Mouse (Mus musculus): ENCODE measurements around the gene Irf1. TPM values are rescaled to one million over a fixed set of nuclear protein-coding genes. Genes with fewer than 3 reads are reported as not detected.
A peak's percentile ranks its signal among the peaks of the same experiment; 100 is the strongest.

Gene Irf1
- total and polyA plus RNA-seq, 3 experiments = 17.8 to 64.9 (median 23.6) TPM

DNA sequence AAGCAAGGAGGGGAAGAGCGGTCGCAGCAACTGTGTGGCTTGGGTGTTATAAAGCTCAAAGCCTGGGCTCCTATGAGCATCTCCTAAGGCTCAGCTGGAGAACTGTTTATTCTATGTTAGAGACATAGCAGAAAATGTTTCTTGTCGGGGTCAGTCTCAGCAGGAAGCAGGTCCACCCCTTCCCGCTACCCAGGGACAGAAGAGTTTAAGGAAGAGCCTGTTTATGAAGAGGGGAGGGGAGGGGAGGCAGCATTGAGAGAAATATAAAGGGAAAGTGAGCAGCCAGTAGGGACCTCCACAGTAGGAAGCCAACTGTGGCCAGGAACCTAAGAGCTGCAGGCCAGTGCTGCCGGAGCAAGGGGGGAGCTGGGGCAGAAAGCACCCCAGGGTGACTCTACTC lies 39.5 kb downstream of the Irf1 start:
- in situ Hi-C loops (cut with MboI; ENCODE audit: low pct_ligation_motif_present, low pct_unique_long_range_greater_than_20kb, low sequenced_read_pairs) = no loop called here
- H3K36me3 ChIP-seq (replicated peaks in 1 of 2; ENCODE audit: control insufficient read depth in 1 of 2, insufficient read depth in 1 of 2, low read length in 1 of 2) = no peaks in the 10 kb centered on the region
- H3K79me2 ChIP-seq (replicated peaks; ENCODE audit: control insufficient read depth, extremely low read depth, insufficient read depth, poor library complexity, severe bottlenecking) = no peaks in the 10 kb centered on the region
- no peak for TF ChIP-seq RAD21 (IDR thresholded peaks at IDR 0.05; ENCODE audit: low read depth, low read length)
- no peak for TF ChIP-seq ZC3H11A (IDR thresholded peaks at IDR 0.05; ENCODE audit: low read depth, low read length)
- no peak for TF ChIP-seq MXI1 (IDR thresholded peaks at IDR 0.05; ENCODE audit: low read depth, low read length)
- no peak for TF ChIP-seq UBTF (IDR thresholded peaks at IDR 0.05; ENCODE audit: low read depth, low read length)
- TF ChIP-seq TBP (conservative IDR thresholded peaks at IDR 0.05; ENCODE audit: low read depth, low read length) = no peak
- TF ChIP-seq SMC3 (IDR thresholded peaks at IDR 0.05; ENCODE audit: low read depth, low read length) = no peak
- no peak for TF ChIP-seq USF2 (conservative IDR thresholded peaks at IDR 0.05; ENCODE audit: low read depth, low read length)
- H3K27me3 ChIP-seq (replicated peaks) = no peaks in the 10 kb centered on the region
- no peak overlapping the region for H3K4me2 ChIP-seq (ENCODE audit: insufficient read depth, low read depth, poor library complexity, severe bottlenecking)
- H3K9ac ChIP-seq (ENCODE audit: insufficient read depth, low read depth) = no peak overlapping the region
- H3K27ac ChIP-seq (ENCODE audit: insufficient read depth, low read depth) = no peak overlapping the region
- H3K4me3 ChIP-seq (replicated peaks in 1 of 3; ENCODE audit: low read depth in 2 of 3, low read length in 2 of 3, poor library complexity in 1 of 3) = no peak overlapping the region
- dilution Hi-C loops (cut with MboI; ENCODE audit: extremely low pct_ligation_motif_present, extremely low pct_unique_long_range_greater_than_20kb, low sequenced_read_pairs) = no loop called here
- peaks cover 31 to 71% of the 10 kb centered on the region in 2 experiments for H3K4me1 ChIP-seq (ENCODE audit: control insufficient read depth in 1 of 2, insufficient read depth in 2 of 2)
- H3K9me3 ChIP-seq (replicated peaks; ENCODE audit: low read length) = no peaks in the 10 kb centered on the region
- DNase-seq (ENCODE audit: extremely low read depth) = no peak

DNA sequence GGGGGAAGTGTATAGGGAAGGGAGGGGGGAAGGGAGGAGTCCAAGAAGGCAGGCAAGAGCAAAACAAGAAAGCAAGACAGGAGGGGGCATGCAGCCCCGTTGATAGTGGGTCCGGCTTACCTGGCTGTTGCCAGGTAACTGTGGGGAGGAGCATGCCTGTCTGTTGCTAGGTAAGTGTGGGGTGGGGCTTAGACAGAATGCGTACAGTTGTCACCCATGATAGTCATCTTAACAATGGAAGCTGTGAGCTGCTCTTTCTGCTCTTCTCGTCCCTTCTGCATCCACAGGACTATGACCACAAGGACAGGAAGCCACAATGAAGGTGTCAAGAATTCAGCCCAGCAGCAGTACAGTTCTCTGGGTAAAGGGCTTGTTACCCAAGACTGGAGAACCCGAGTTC lies 40.3 kb downstream of the Irf1 start:
- TF ChIP-seq GABPA (IDR thresholded peaks at IDR 0.05; ENCODE audit: insufficient replicate concordance, low read depth, low read length) (no peak), IRF4 (IDR thresholded peaks at IDR 0.05; ENCODE audit: low read depth, low read length) (0 out of 2 replicates have a peak, but pooled peaks have one; percentile 5)
- no peak overlapping the region for H3K4me3 ChIP-seq (replicated peaks in 1 of 3; ENCODE audit: low read depth in 2 of 3, low read length in 2 of 3, poor library complexity in 1 of 3)
- H3K27ac ChIP-seq (ENCODE audit: insufficient read depth, low read depth) = no peak overlapping the region
- H3K79me2 ChIP-seq (replicated peaks; ENCODE audit: control insufficient read depth, extremely low read depth, insufficient read depth, poor library complexity, severe bottlenecking) = no peaks in the 10 kb centered on the region
- no peak for DNase-seq (ENCODE audit: extremely low read depth)
- no peak overlapping the region for H3K9ac ChIP-seq (ENCODE audit: insufficient read depth, low read depth)
- no peak overlapping the region for H3K4me2 ChIP-seq (ENCODE audit: insufficient read depth, low read depth, poor library complexity, severe bottlenecking)
- peaks cover 30 to 69% of the 10 kb centered on the region in 2 experiments for H3K4me1 ChIP-seq (ENCODE audit: control insufficient read depth in 1 of 2, insufficient read depth in 2 of 2)
- dilution Hi-C loops (cut with MboI; ENCODE audit: extremely low pct_ligation_motif_present, extremely low pct_unique_long_range_greater_than_20kb, low sequenced_read_pairs) = no loop called here
- no peaks in the 10 kb centered on the region for H3K27me3 ChIP-seq (replicated peaks)
- no peaks in the 10 kb centered on the region for H3K9me3 ChIP-seq (replicated peaks; ENCODE audit: low read length)
- in situ Hi-C loops (cut with MboI; ENCODE audit: low pct_ligation_motif_present, low pct_unique_long_range_greater_than_20kb, low sequenced_read_pairs) = no loop called here
- no peaks in the 10 kb centered on the region for H3K36me3 ChIP-seq (replicated peaks in 1 of 2; ENCODE audit: control insufficient read depth in 1 of 2, insufficient read depth in 1 of 2, low read length in 1 of 2)

DNA sequence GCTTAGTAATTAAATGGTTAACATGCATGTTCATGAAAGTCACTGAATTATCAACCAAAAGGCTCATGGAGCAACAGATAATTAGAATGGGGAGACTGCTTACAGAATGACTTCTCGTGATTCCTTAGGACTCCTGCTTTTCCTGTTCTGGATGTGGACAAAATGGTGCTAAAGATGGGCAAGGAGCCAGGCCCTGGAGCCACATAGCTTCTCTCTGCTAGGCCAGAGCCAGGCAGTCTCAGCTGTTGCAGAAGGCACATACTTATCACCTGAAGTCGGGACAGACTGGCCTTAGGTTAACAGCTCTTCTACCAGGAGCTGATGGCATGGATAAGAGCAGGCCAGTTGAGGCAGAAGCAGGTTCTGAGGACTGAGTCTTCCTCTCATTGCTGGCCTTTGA lies 40.9 kb downstream of the Irf1 start:
- no peak for TF ChIP-seq EP300 (IDR thresholded peaks at IDR 0.05; ENCODE audit: low read length)
- TF ChIP-seq SMC3 (IDR thresholded peaks at IDR 0.05; ENCODE audit: low read depth, low read length) = no peak
- no peak for TF ChIP-seq MAFK (IDR thresholded peaks at IDR 0.05; ENCODE audit: insufficient replicate concordance, low read length)
- no peak for TF ChIP-seq MAX (IDR thresholded peaks at IDR 0.05; ENCODE audit: low read length)
- TF ChIP-seq MAZ (IDR thresholded peaks at IDR 0.05; ENCODE audit: low read depth, low read length) = no peak
- no peak for TF ChIP-seq CHD1 (IDR thresholded peaks at IDR 0.05; ENCODE audit: low read depth, low read length)
- TF ChIP-seq IRF4 (IDR thresholded peaks at IDR 0.05; ENCODE audit: low read depth, low read length) = no peak
- no peak for TF ChIP-seq CHD2 (IDR thresholded peaks at IDR 0.05; ENCODE audit: low read length)
- no peak for TF ChIP-seq USF2 (conservative IDR thresholded peaks at IDR 0.05; ENCODE audit: low read depth, low read length)
- TF ChIP-seq RAD21 (IDR thresholded peaks at IDR 0.05; ENCODE audit: low read depth, low read length) = no peak
- TF ChIP-seq ELF1 (IDR thresholded peaks at IDR 0.05; ENCODE audit: low read depth, low read length) = no peak
- TF ChIP-seq ZKSCAN1 (IDR thresholded peaks at IDR 0.05; ENCODE audit: borderline replicate concordance, low read depth, low read length) = no peak
- no peak for TF ChIP-seq MXI1 (IDR thresholded peaks at IDR 0.05; ENCODE audit: low read depth, low read length)
- no peak for TF ChIP-seq JUN (IDR thresholded peaks at IDR 0.05; ENCODE audit: insufficient read depth, low read depth, low read length)
- no peak for TF ChIP-seq ZMIZ1 (IDR thresholded peaks at IDR 0.05; ENCODE audit: low read depth, low read length)
- no peak for TF ChIP-seq CTCF (conservative IDR thresholded peaks at IDR 0.05 in 1 of 2, IDR thresholded peaks at IDR 0.05 in 1 of 2; ENCODE audit: low read depth in 2 of 2, low read length in 2 of 2)
- no peak for TF ChIP-seq E2F4 (IDR thresholded peaks at IDR 0.05; ENCODE audit: insufficient replicate concordance, low read depth, low read length)
- no peak for TF ChIP-seq ZC3H11A (IDR thresholded peaks at IDR 0.05; ENCODE audit: low read depth, low read length)
- dilution Hi-C loops (cut with MboI; ENCODE audit: extremely low pct_ligation_motif_present, extremely low pct_unique_long_range_greater_than_20kb, low sequenced_read_pairs) = no loop called here
- in situ Hi-C loops (cut with MboI; ENCODE audit: low pct_ligation_motif_present, low pct_unique_long_range_greater_than_20kb, low sequenced_read_pairs) = no loop called here

More for the DNA sequence above, 40.9 kb downstream of the Irf1 start:
- H3K27ac ChIP-seq (ENCODE audit: insufficient read depth, low read depth) = no peak overlapping the region
- H3K4me3 ChIP-seq (replicated peaks in 1 of 3; ENCODE audit: low read depth in 2 of 3, low read length in 2 of 3, poor library complexity in 1 of 3) = no peak overlapping the region
- no peak for DNase-seq (ENCODE audit: extremely low read depth)
- H3K79me2 ChIP-seq (replicated peaks; ENCODE audit: control insufficient read depth, extremely low read depth, insufficient read depth, poor library complexity, severe bottlenecking) = no peaks in the 10 kb centered on the region
- no peak overlapping the region for H3K9ac ChIP-seq (ENCODE audit: insufficient read depth, low read depth)
- no peak overlapping the region for H3K4me2 ChIP-seq (ENCODE audit: insufficient read depth, low read depth, poor library complexity, severe bottlenecking)
- no peaks in the 10 kb centered on the region for H3K27me3 ChIP-seq (replicated peaks)
- peaks cover 30 to 64% of the 10 kb centered on the region in 2 experiments for H3K4me1 ChIP-seq (ENCODE audit: control insufficient read depth in 1 of 2, insufficient read depth in 2 of 2)
- H3K9me3 ChIP-seq (replicated peaks; ENCODE audit: low read length) = no peaks in the 10 kb centered on the region
- H3K36me3 ChIP-seq (replicated peaks in 1 of 2; ENCODE audit: control insufficient read depth in 1 of 2, insufficient read depth in 1 of 2, low read length in 1 of 2) = no peaks in the 10 kb centered on the region
